Mouse (Mus musculus): ENCODE data around the gene Ncor2. TPM values are rescaled to one million over a fixed set of nuclear protein-coding genes. Genes with fewer than 3 reads are reported as not detected.

Ncor2 gene
- polyA plus RNA-seq, 1 experiment from 2014 or later, result 41.8 TPM

- Histone ChIP-seq H3K36me3 (peaks cover 91% of the 10 kb centered on the region), H3K4me3 (replicated peaks) (no peak overlapping the region), H3K9ac (no peak overlapping the region), H3K4me2 (replicated peaks) (no peak overlapping the region), H3K27ac (replicated peaks) (0 out of 2 replicates have a peak overlapping the region, but pooled peaks have one; percentile 34), H3K4me1 (peaks cover 27% of the 10 kb centered on the region), H3K9me3 (replicated peaks) (no peaks in the 10 kb centered on the region), H3K27me3 (no peaks in the 10 kb centered on the region)
- no peak for ATAC-seq (ENCODE audit: insufficient number of reproducible peaks, low FRiP score, low TSS enrichment, low read depth)
- WGBS, result 86% methylated on average over 8 of the region's 8 CpGs
Measured at GRCm38 (mm10) chr5:125039377-125040027, 139.5 kb downstream of the Ncor2 start.

GRCm38 (mm10) chr5:125036483-125036882, 142.5 kb downstream of the Ncor2 start:
- ATAC-seq (ENCODE audit: insufficient number of reproducible peaks, low FRiP score, low TSS enrichment, low read depth), result no peak
- WGBS, result 86% methylated on average over 8 of the region's 8 CpGs
- H3K9ac ChIP-seq, result no peak overlapping the region
- H3K4me3 ChIP-seq (replicated peaks), result no peak overlapping the region
- no peak overlapping the region for H3K4me2 ChIP-seq (replicated peaks)
- H3K36me3 ChIP-seq, result peaks cover 99% of the 10 kb centered on the region
- H3K27me3 ChIP-seq, result no peaks in the 10 kb centered on the region
- H3K9me3 ChIP-seq (replicated peaks), result no peaks in the 10 kb centered on the region
- H3K27ac ChIP-seq (replicated peaks), result no peak overlapping the region
- H3K4me1 ChIP-seq, result peaks cover 19% of the 10 kb centered on the region

GRCm38 (mm10) chr5:125028911-125029310, 150.1 kb downstream of the Ncor2 start:
- 95% methylated on average over 20 of the region's 20 CpGs for WGBS
- H3K36me3 ChIP-seq, result peaks cover 100% of the 10 kb centered on the region
- no peaks in the 10 kb centered on the region for H3K9me3 ChIP-seq (replicated peaks)
- H3K27ac ChIP-seq (replicated peaks), result no peak overlapping the region
- no peaks in the 10 kb centered on the region for H3K27me3 ChIP-seq
- no peak overlapping the region for H3K9ac ChIP-seq
- no peaks in the 10 kb centered on the region for H3K4me1 ChIP-seq
- no peak overlapping the region for H3K4me2 ChIP-seq (replicated peaks)
- no peak overlapping the region for H3K4me3 ChIP-seq (replicated peaks)
- ATAC-seq (ENCODE audit: insufficient number of reproducible peaks, low FRiP score, low TSS enrichment, low read depth), result no peak

GRCm38 (mm10) chr5:125028371-125028770, 150.6 kb downstream of the Ncor2 start:
- Histone ChIP-seq H3K4me3 (replicated peaks) (no peak overlapping the region), H3K4me2 (replicated peaks) (no peak overlapping the region), H3K27ac (replicated peaks) (no peak overlapping the region), H3K9me3 (replicated peaks) (no peaks in the 10 kb centered on the region), H3K36me3 (peaks cover 100% of the 10 kb centered on the region), H3K9ac (no peak overlapping the region), H3K4me1 (no peaks in the 10 kb centered on the region), H3K27me3 (no peaks in the 10 kb centered on the region)
- 87% methylated on average over 15 of the region's 15 CpGs for WGBS
- ATAC-seq (ENCODE audit: insufficient number of reproducible peaks, low FRiP score, low TSS enrichment, low read depth), result no peak

- Histone ChIP-seq H3K4me2 (replicated peaks) (no peak overlapping the region), H3K27me3 (no peaks in the 10 kb centered on the region), H3K9ac (no peak overlapping the region), H3K4me1 (no peaks in the 10 kb centered on the region), H3K27ac (replicated peaks) (no peak overlapping the region), H3K36me3 (peaks cover 89% of the 10 kb centered on the region), H3K4me3 (replicated peaks) (no peak overlapping the region), H3K9me3 (replicated peaks) (no peaks in the 10 kb centered on the region)
- no peak for ATAC-seq (ENCODE audit: insufficient number of reproducible peaks, low FRiP score, low TSS enrichment, low read depth)
- 71% methylated on average over 14 of the region's 14 CpGs for WGBS
Measured at GRCm38 (mm10) chr5:125024002-125024401, 155.0 kb downstream of the Ncor2 start.

- ATAC-seq (ENCODE audit: insufficient number of reproducible peaks, low FRiP score, low TSS enrichment, low read depth), result no peak
- Histone ChIP-seq H3K27me3 (no peaks in the 10 kb centered on the region), H3K4me3 (replicated peaks) (no peak overlapping the region), H3K9me3 (replicated peaks) (no peaks in the 10 kb centered on the region), H3K27ac (replicated peaks) (no peak overlapping the region), H3K9ac (no peak overlapping the region), H3K4me2 (replicated peaks) (no peak overlapping the region), H3K4me1 (peaks cover 9% of the 10 kb centered on the region), H3K36me3 (peaks cover 89% of the 10 kb centered on the region)
- 74% methylated on average over 11 of the region's 11 CpGs for WGBS
Measured at GRCm38 (mm10) chr5:125021298-125021697, 157.7 kb downstream of the Ncor2 start.

GRCm38 (mm10) chr5:125019099-125019498, 159.9 kb downstream of the Ncor2 start:
- WGBS, result 82% methylated on average over 5 of the region's 5 CpGs
- H3K4me3 ChIP-seq (replicated peaks), result no peak overlapping the region
- no peak overlapping the region for H3K9ac ChIP-seq
- H3K4me2 ChIP-seq (replicated peaks), result no peak overlapping the region
- no peak overlapping the region for H3K27ac ChIP-seq (replicated peaks)
- H3K27me3 ChIP-seq, result no peaks in the 10 kb centered on the region
- no peaks in the 10 kb centered on the region for H3K9me3 ChIP-seq (replicated peaks)
- H3K4me1 ChIP-seq, result peaks cover 9% of the 10 kb centered on the region
- ATAC-seq (ENCODE audit: insufficient number of reproducible peaks, low FRiP score, low TSS enrichment, low read depth), result no peak
- peaks cover 87% of the 10 kb centered on the region for H3K36me3 ChIP-seq

- H3K9me3 ChIP-seq (replicated peaks), result no peaks in the 10 kb centered on the region
- no peaks in the 10 kb centered on the region for H3K27me3 ChIP-seq
- no peak overlapping the region for H3K4me2 ChIP-seq (replicated peaks)
- 51% methylated on average over 15 of the region's 15 CpGs for WGBS
- ATAC-seq (ENCODE audit: insufficient number of reproducible peaks, low FRiP score, low TSS enrichment, low read depth), result no peak
- H3K36me3 ChIP-seq, result peaks cover 87% of the 10 kb centered on the region
- H3K27ac ChIP-seq (replicated peaks), result no peak overlapping the region; the same call in 1 of the 2 replicates
- no peak overlapping the region for H3K4me3 ChIP-seq (replicated peaks)
- H3K9ac ChIP-seq, result no peak overlapping the region
- H3K4me1 ChIP-seq, result peaks cover 9% of the 10 kb centered on the region
Measured at GRCm38 (mm10) chr5:125017332-125017731, 161.7 kb downstream of the Ncor2 start.

GRCm38 (mm10) chr5:125016421-125017242, 162.4 kb downstream of the Ncor2 start:
- Histone ChIP-seq H3K27me3 (no peaks in the 10 kb centered on the region), H3K9me3 (replicated peaks) (no peaks in the 10 kb centered on the region), H3K27ac (replicated peaks) (no peak overlapping the region), H3K36me3 (peaks cover 86% of the 10 kb centered on the region), H3K9ac (no peak overlapping the region), H3K4me1 (peaks cover 9% of the 10 kb centered on the region), H3K4me3 (replicated peaks) (no peak overlapping the region), H3K4me2 (replicated peaks) (no peak overlapping the region)
- ATAC-seq (ENCODE audit: insufficient number of reproducible peaks, low FRiP score, low TSS enrichment, low read depth), result no peak
- WGBS, result 75% methylated on average over 17 of the region's 17 CpGs

- H3K9me3 ChIP-seq (replicated peaks), result no peaks in the 10 kb centered on the region
- 84% methylated on average over 9 of the region's 9 CpGs for WGBS
- no peaks in the 10 kb centered on the region for H3K27me3 ChIP-seq
- ATAC-seq (ENCODE audit: insufficient number of reproducible peaks, low FRiP score, low TSS enrichment, low read depth), result no peak
- no peak overlapping the region for H3K4me2 ChIP-seq (replicated peaks)
- H3K27ac ChIP-seq (replicated peaks), result no peak overlapping the region
- H3K36me3 ChIP-seq, result peaks cover 93% of the 10 kb centered on the region
- peaks cover 9% of the 10 kb centered on the region for H3K4me1 ChIP-seq
- H3K9ac ChIP-seq, result no peak overlapping the region
- H3K4me3 ChIP-seq (replicated peaks), result no peak overlapping the region
Measured at GRCm38 (mm10) chr5:125015576-125015975, 163.4 kb downstream of the Ncor2 start.

- 74% methylated on average over 3 of the region's 3 CpGs for WGBS
- H3K4me3 ChIP-seq (replicated peaks), result no peak overlapping the region
- H3K9me3 ChIP-seq (replicated peaks), result no peaks in the 10 kb centered on the region
- H3K27ac ChIP-seq (replicated peaks), result no peak overlapping the region
- ATAC-seq (ENCODE audit: insufficient number of reproducible peaks, low FRiP score, low TSS enrichment, low read depth), result no peak
- no peak overlapping the region for H3K4me2 ChIP-seq (replicated peaks)
- H3K9ac ChIP-seq, result no peak overlapping the region
- no peaks in the 10 kb centered on the region for H3K27me3 ChIP-seq
- H3K4me1 ChIP-seq, result peaks cover 9% of the 10 kb centered on the region
- H3K36me3 ChIP-seq, result peaks cover 94% of the 10 kb centered on the region
Measured at GRCm38 (mm10) chr5:125015066-125015465, 164.0 kb downstream of the Ncor2 start.

Data from embryonic facial prominence, embryonic 15.5 days (tissue).